Mouse (Mus musculus) cerebellum, adult 2 months (tissue): Measurements from ENCODE around the gene Arpp19.

ENCODE experiments used
- CTCF ChIP-seq: fragments of 200-500 bp; IDR thresholded peaks from 2 replicates; pipeline ENCODE4 v1.5.1; 2011; ENCODE audit warnings: low read depth, mild to moderate bottlenecking, control low read depth, low read length, moderate library complexity, borderline replicate concordance; ENCODE audit not compliant: insufficient read depth
- POLR2A ChIP-seq: fragments of 200-500 bp; IDR thresholded peaks from 2 replicates; pipeline ENCODE4 v1.6.1; 2011; ENCODE audit warnings: low read length, control low read depth, borderline replicate concordance; ENCODE audit not compliant: insufficient read depth

DNA sequence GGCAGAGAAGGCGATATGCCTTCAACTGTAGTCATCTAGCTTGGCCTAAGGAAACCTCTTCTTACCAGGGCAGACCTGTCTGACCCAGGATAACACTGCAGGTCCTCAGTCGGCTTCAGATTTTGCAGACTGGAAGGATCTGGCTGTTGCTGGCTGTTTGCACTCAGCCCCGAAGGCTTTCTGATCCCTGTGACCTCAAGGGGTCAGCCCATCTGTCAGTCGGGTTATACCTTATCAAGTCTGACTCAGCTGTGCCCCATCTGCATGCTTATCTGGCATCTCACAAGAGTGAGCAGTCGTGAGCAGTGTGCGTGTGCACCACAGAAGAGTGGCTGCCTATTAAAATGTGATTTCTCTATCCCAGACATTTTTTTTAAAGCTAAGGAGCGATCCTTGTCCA lies 13.3 kb upstream of the Arpp19 start:
- TF ChIP-seq CTCF (no peak), POLR2A (no peak)
